Mouse (Mus musculus) thymus, adult 2 months (tissue): ENCODE measurements around the gene Gjb5.

ENCODE experiments used
- CTCF ChIP-seq: fragments of 200-500 bp; IDR thresholded peaks from 2 replicates; pipeline ENCODE4 v1.5.1; 2012; ENCODE audit warnings: mild to moderate bottlenecking, control low read depth, low read length, moderate library complexity, borderline replicate concordance; ENCODE audit not compliant: control insufficient read depth, poor library complexity, insufficient read depth; ENCODE audit errors: extremely low read depth
- POLR2A ChIP-seq: fragments of 200-500 bp; IDR thresholded peaks from 2 replicates; pipeline ENCODE4 v1.6.1; 2012; ENCODE audit warnings: mild to moderate bottlenecking, low read length, control low read depth, moderate library complexity; ENCODE audit not compliant: control insufficient read depth, poor library complexity, insufficient read depth; ENCODE audit errors: extremely low read depth

GRCm38 (mm10) chr4:127337668-127338067 is 20.3 kb downstream of the Gjb5 start:
- TF ChIP-seq POLR2A = no peak
- TF ChIP-seq CTCF = no peak
